Mouse (Mus musculus): Measurements from ENCODE around the gene Ndufc1. TPM values are rescaled to one million over a fixed set of nuclear protein-coding genes. Genes with fewer than 3 reads are reported as not detected.
A peak's percentile ranks its signal among the peaks of the same experiment; 100 is the strongest.
"Not testable (repeated sequence)": the region's sequence is repeated elsewhere in the genome, so short reads cannot be mapped to it uniquely, and the experiment has no call there.

The Ndufc1 gene
- total and polyA plus RNA-seq, 2 experiments from 2014 or later = 31.5 to 994 TPM

GRCm38 (mm10) chr3:51394881-51395280 is 13.9 kb downstream of the Ndufc1 start:
- Histone ChIP-seq H3K9me3 (ENCODE audit: low read length) (no peaks in the 10 kb centered on the region), H3K9ac (replicated peaks; ENCODE audit: low read length, poor library complexity, severe bottlenecking) (no peak overlapping the region), H3K27ac (ENCODE audit: low read depth, low read length) (no peak overlapping the region), H3K27me3 (ENCODE audit: insufficient read depth, low read length) (peaks cover 13% of the 10 kb centered on the region; the same call in 1 of the 2 replicates), H3K4me2 (ENCODE audit: low read depth, low read length, poor library complexity, severe bottlenecking) (no peak overlapping the region), H3K4me3 (ENCODE audit: low read depth, low read length) (no peak overlapping the region), H3K36me3 (ENCODE audit: insufficient read depth, low read length) (no peaks in the 10 kb centered on the region), H3K4me1 (ENCODE audit: insufficient read depth, low read length) (0 out of 2 replicates have a peak, but pooled peaks cover 3% of the 10 kb centered on the region)
- TF ChIP-seq CTCF (IDR thresholded peaks at IDR 0.05) = no peak
- WGBS = 51% methylated on average over 3 of the region's 3 CpGs
- no peak for DNase-seq (ENCODE audit: low spot score)
- ATAC-seq (ENCODE audit: low FRiP score) = no peak

GRCm38 (mm10) chr3:51393651-51394050 is 15.1 kb downstream of the Ndufc1 start:
- no peak overlapping the region for H3K4me3 ChIP-seq (ENCODE audit: low read depth, low read length)
- H3K27ac ChIP-seq (ENCODE audit: low read depth, low read length) = no peak overlapping the region
- no peak for TF ChIP-seq CTCF (IDR thresholded peaks at IDR 0.05)
- 94% methylated on average over 2 of the region's 2 CpGs for WGBS
- H3K27me3 ChIP-seq (ENCODE audit: insufficient read depth, low read length) = peaks cover 12% of the 10 kb centered on the region; the same call in 1 of the 2 replicates
- no peaks in the 10 kb centered on the region for H3K9me3 ChIP-seq (ENCODE audit: low read length)
- peaks cover 3% of the 10 kb centered on the region; the same call in 1 of the 2 replicates for H3K4me1 ChIP-seq (ENCODE audit: insufficient read depth, low read length)
- no peak overlapping the region for H3K9ac ChIP-seq (replicated peaks; ENCODE audit: low read length, poor library complexity, severe bottlenecking)
- H3K4me2 ChIP-seq (ENCODE audit: low read depth, low read length, poor library complexity, severe bottlenecking) = no peak overlapping the region
- ATAC-seq (ENCODE audit: low FRiP score) (no peak), DNase-seq (ENCODE audit: low spot score) (no peak)
- H3K36me3 ChIP-seq (ENCODE audit: insufficient read depth, low read length) = no peaks in the 10 kb centered on the region

- ATAC-seq (ENCODE audit: low FRiP score); H3K27me3 ChIP-seq (ENCODE audit: insufficient read depth, low read length); H3K36me3 ChIP-seq (ENCODE audit: insufficient read depth, low read length); H3K27ac ChIP-seq (ENCODE audit: low read depth, low read length); H3K9ac ChIP-seq (replicated peaks; ENCODE audit: low read length, poor library complexity, severe bottlenecking); DNase-seq (ENCODE audit: low spot score); H3K4me2 ChIP-seq (ENCODE audit: low read depth, low read length, poor library complexity, severe bottlenecking); H3K9me3 ChIP-seq (ENCODE audit: low read length); H3K4me3 ChIP-seq (ENCODE audit: low read depth, low read length); H3K4me1 ChIP-seq (ENCODE audit: insufficient read depth, low read length): not testable (repeated sequence)
- over 99% methylated on average over 3 of the region's 3 CpGs for WGBS
Observed at GRCm38 (mm10) chr3:51393018-51393417, 15.8 kb downstream of the Ndufc1 start.

GRCm38 (mm10) chr3:51391591-51391990 is 17.2 kb downstream of the Ndufc1 start:
- Histone ChIP-seq H3K36me3 (ENCODE audit: insufficient read depth, low read length) (no peaks in the 10 kb centered on the region), H3K4me3 (ENCODE audit: low read depth, low read length) (no peak overlapping the region), H3K4me1 (ENCODE audit: insufficient read depth, low read length) (peaks cover 3% of the 10 kb centered on the region; the same call in 1 of the 2 replicates), H3K9ac (replicated peaks; ENCODE audit: low read length, poor library complexity, severe bottlenecking) (no peak overlapping the region), H3K4me2 (ENCODE audit: low read depth, low read length, poor library complexity, severe bottlenecking) (no peak overlapping the region), H3K27me3 (ENCODE audit: insufficient read depth, low read length) (peaks cover 8% of the 10 kb centered on the region; the same call in 1 of the 2 replicates), H3K27ac (ENCODE audit: low read depth, low read length) (no peak overlapping the region), H3K9me3 (ENCODE audit: low read length) (no peaks in the 10 kb centered on the region)
- no peak for TF ChIP-seq CTCF (IDR thresholded peaks at IDR 0.05)
- ATAC-seq (ENCODE audit: low FRiP score) = no peak
- WGBS = 97% methylated on average over 5 of the region's 5 CpGs
- DNase-seq (ENCODE audit: low spot score) = no peak

- no peak for TF ChIP-seq CTCF (IDR thresholded peaks at IDR 0.05)
- Histone ChIP-seq H3K27me3 (ENCODE audit: insufficient read depth, low read length) (peaks cover 3% of the 10 kb centered on the region; the same call in 1 of the 2 replicates), H3K4me3 (ENCODE audit: low read depth, low read length) (no peak overlapping the region), H3K4me1 (ENCODE audit: insufficient read depth, low read length) (peaks cover 3% of the 10 kb centered on the region; the same call in 1 of the 2 replicates), H3K36me3 (ENCODE audit: insufficient read depth, low read length) (no peaks in the 10 kb centered on the region), H3K9ac (replicated peaks; ENCODE audit: low read length, poor library complexity, severe bottlenecking) (no peak overlapping the region), H3K9me3 (ENCODE audit: low read length) (no peaks in the 10 kb centered on the region), H3K27ac (ENCODE audit: low read depth, low read length) (no peak overlapping the region), H3K4me2 (ENCODE audit: low read depth, low read length, poor library complexity, severe bottlenecking) (no peak overlapping the region)
- WGBS = 84% methylated on average over 5 of the region's 5 CpGs
- DNase-seq (ENCODE audit: low spot score) (no peak), ATAC-seq (ENCODE audit: low FRiP score) (no peak)
Observed at GRCm38 (mm10) chr3:51391095-51391494, 17.7 kb downstream of the Ndufc1 start.

- H3K9ac ChIP-seq (replicated peaks; ENCODE audit: low read length, poor library complexity, severe bottlenecking) = no peak overlapping the region
Observed at GRCm38 (mm10) chr3:51388904-51389303, 19.9 kb downstream of the Ndufc1 start.

More at GRCm38 (mm10) chr3:51388904-51389303, 19.9 kb downstream of the Ndufc1 start:
- peak overlapping the region; percentile 14; the same call in 1 of the 2 replicates for H3K4me3 ChIP-seq (ENCODE audit: low read depth, low read length)
- H3K4me1 ChIP-seq (ENCODE audit: insufficient read depth, low read length) = peaks cover 3% of the 10 kb centered on the region; the same call in 1 of the 2 replicates
- ATAC-seq (ENCODE audit: low FRiP score) (peak; percentile 44; the same call in 1 of the 2 replicates), DNase-seq (ENCODE audit: low spot score) (no peak)
- H3K36me3 ChIP-seq (ENCODE audit: insufficient read depth, low read length) = no peaks in the 10 kb centered on the region
- H3K9me3 ChIP-seq (ENCODE audit: low read length) = no peaks in the 10 kb centered on the region
- TF ChIP-seq CTCF (IDR thresholded peaks at IDR 0.05) = no peak
- no peak overlapping the region for H3K27ac ChIP-seq (ENCODE audit: low read depth, low read length)
- WGBS = 12% methylated on average over 13 of the region's 13 CpGs
- H3K27me3 ChIP-seq (ENCODE audit: insufficient read depth, low read length) = no peaks in the 10 kb centered on the region
- peak overlapping the region; percentile 43 for H3K4me2 ChIP-seq (ENCODE audit: low read depth, low read length, poor library complexity, severe bottlenecking)

Data from midbrain, postnatal 0 days (tissue).